Mouse (Mus musculus): ENCODE measurements around the gene Gpx2.
A peak's percentile ranks its signal among the peaks of the same experiment; 100 is the strongest.
"Not testable (repeated sequence)": the region's sequence is repeated elsewhere in the genome, so short reads cannot be mapped to it uniquely, and the experiment has no call there.

Gpx2 gene

GRCm38 (mm10) chr12:76805056-76805811 lies 9.9 kb upstream of the Gpx2 start:
- no peak for DNase-seq (ENCODE audit: extremely low spot score, low spot score)

- DNase-seq (ENCODE audit: extremely low spot score, low spot score) = peak; percentile 41
These were observed 8.4 kb upstream of the Gpx2 start for GRCm38 (mm10) chr12:76803700-76804252.

- DNase-seq (ENCODE audit: extremely low spot score, low spot score) = no peak
These were observed 7.7 kb upstream of the Gpx2 start for GRCm38 (mm10) chr12:76803028-76803427.

GRCm38 (mm10) chr12:76798008-76798720 lies 2.8 kb upstream of the Gpx2 start:
- DNase-seq (ENCODE audit: extremely low spot score, low spot score) = no peak

- DNase-seq (ENCODE audit: extremely low spot score, low spot score) = no peak
These were observed 1.7 kb upstream of the Gpx2 start for GRCm38 (mm10) chr12:76796938-76797539.

- not testable (repeated sequence) for DNase-seq (ENCODE audit: extremely low spot score, low spot score)
These were observed 2.8 kb downstream of the Gpx2 start for GRCm38 (mm10) chr12:76792540-76792939.

GRCm38 (mm10) chr12:76790446-76791084 lies 4.8 kb downstream of the Gpx2 start:
- no peak for DNase-seq (ENCODE audit: extremely low spot score, low spot score)

- no peak for DNase-seq (ENCODE audit: extremely low spot score, low spot score)
These were observed 11.2 kb downstream of the Gpx2 start for GRCm38 (mm10) chr12:76784056-76784619.

GRCm38 (mm10) chr12:76780639-76781468 lies 14.5 kb downstream of the Gpx2 start:
- no peak for DNase-seq (ENCODE audit: extremely low spot score, low spot score)

GRCm38 (mm10) chr12:76779951-76780350 lies 15.4 kb downstream of the Gpx2 start:
- DNase-seq (ENCODE audit: extremely low spot score, low spot score) = no peak

GRCm38 (mm10) chr12:76778305-76779083 lies 16.9 kb downstream of the Gpx2 start:
- no peak for DNase-seq (ENCODE audit: extremely low spot score, low spot score)

- DNase-seq (ENCODE audit: extremely low spot score, low spot score) = no peak
These were observed 17.5 kb downstream of the Gpx2 start for GRCm38 (mm10) chr12:76777845-76778244.

- no peak for DNase-seq (ENCODE audit: extremely low spot score, low spot score)
These were observed 18.5 kb downstream of the Gpx2 start for GRCm38 (mm10) chr12:76776898-76777297.

GRCm38 (mm10) chr12:76775132-76775531 lies 20.2 kb downstream of the Gpx2 start:
- no peak for DNase-seq (ENCODE audit: extremely low spot score, low spot score)

- DNase-seq (ENCODE audit: extremely low spot score, low spot score) = no peak
These were observed 20.7 kb downstream of the Gpx2 start for GRCm38 (mm10) chr12:76774652-76775051.

- DNase-seq (ENCODE audit: extremely low spot score, low spot score) = no peak
These were observed 23.8 kb downstream of the Gpx2 start for GRCm38 (mm10) chr12:76771540-76771939.

- no peak for DNase-seq (ENCODE audit: extremely low spot score, low spot score)
These were observed 24.4 kb downstream of the Gpx2 start for GRCm38 (mm10) chr12:76770841-76771500.

GRCm38 (mm10) chr12:76765901-76766630 lies 29.3 kb downstream of the Gpx2 start:
- no peak for DNase-seq (ENCODE audit: extremely low spot score, low spot score)
